9 mouse cellular contexts compared by ENCODE assay signal in genomic region chr7:16298927-16299326, GRCm38 (mm10). TPM values are rescaled to one million over a fixed set of nuclear protein-coding genes. Genes with fewer than 3 reads are reported as not detected.
DNase-seq lines count a peak whose midpoint lies in the region; ATAC-seq and TF ChIP-seq lines count a peak whose summit lies in the region.
"Had no signal": no experiment of that assay in that cellular context is flagged by ENCODE, and none has a peak within 500 bp of the region (broad histone marks: within the 10 kb centered on the region; RNA-seq: fewer than 3 reads in every experiment).

No protein-coding gene starts in this region.

- DNase-seq in layer of hippocampus, adult 2 months (ENCODE audit: low spot score in 2 of 2), result no peak
- DNase-seq in layer of hippocampus, adult 8-10 months (ENCODE audit: low spot score in 2 of 2), result no peak
- peak; percentile 25 for DNase-seq in induced T-regulatory cell, adult 2 months (ENCODE audit: low read depth)
- no peak for DNase-seq in lung, adult 2 months
- DNase-seq in kidney, postnatal 10 days, result no peak

- H3K27ac ChIP-seq in layer of hippocampus, adult 2 months, result peak overlapping the region; percentile 94
- H3K27ac ChIP-seq in forebrain, embryonic 12.5 days, result peak overlapping the region; percentile 74
- H3K27ac ChIP-seq in neural tube, embryonic 15.5 days (replicated peaks), result peak overlapping the region; percentile 80

- H3K36me3 ChIP-seq in forebrain, embryonic 12.5 days (replicated peaks), result no peaks in the 10 kb centered on the region
- H3K36me3 ChIP-seq in neural tube, embryonic 15.5 days, result no peaks in the 10 kb centered on the region

- H3K4me3 ChIP-seq in layer of hippocampus, adult 2 months, result peak overlapping the region; percentile 76
- peak overlapping the region; percentile 47 for H3K4me3 ChIP-seq in forebrain, embryonic 12.5 days (replicated peaks)
- peak overlapping the region; percentile 55 for H3K4me3 ChIP-seq in neural tube, embryonic 15.5 days (replicated peaks)
- H3K4me3 ChIP-seq in lung, adult 2 months (replicated peaks; ENCODE audit: extremely low read depth, low read depth, low read length), result no peak overlapping the region
- H3K4me3 ChIP-seq: erythroblast, embryonic 14.5 days had no signal

- peak overlapping the region; percentile 65 for H3K4me2 ChIP-seq in forebrain, embryonic 12.5 days
- H3K4me2 ChIP-seq in neural tube, embryonic 15.5 days, result peak overlapping the region; percentile 90

- H3K9me3 ChIP-seq in forebrain, embryonic 12.5 days, result no peaks in the 10 kb centered on the region
- H3K9me3 ChIP-seq in neural tube, embryonic 15.5 days (replicated peaks), result no peaks in the 10 kb centered on the region

- no peak for TF ChIP-seq CTCF in layer of hippocampus, adult 2 months (conservative IDR thresholded peaks at IDR 0.05)
- no peak for TF ChIP-seq CTCF in lung, adult 2 months (IDR thresholded peaks at IDR 0.05; ENCODE audit: insufficient read depth, low read length)

- 0 out of 2 replicates have a peak overlapping the region, but pooled peaks have one; percentile 58 for H3K9ac ChIP-seq in forebrain, embryonic 12.5 days
- H3K9ac ChIP-seq in neural tube, embryonic 15.5 days (replicated peaks), result peak overlapping the region; percentile 50

- ATAC-seq in forebrain, embryonic 12.5 days (ENCODE audit: low FRiP score), result no peak
- ATAC-seq in neural tube, embryonic 15.5 days (ENCODE audit: low FRiP score), result no peak

- no peak for TF ChIP-seq POLR2A in lung, adult 2 months (IDR thresholded peaks at IDR 0.05; ENCODE audit: borderline replicate concordance, extremely low read depth, low read depth, low read length)

- WGBS in forebrain, embryonic 12.5 days, result 79% methylated on average over 5 of the region's 5 CpGs
- WGBS in neural tube, embryonic 15.5 days, result 63% methylated on average over 5 of the region's 5 CpGs
- 76% methylated on average over 5 of the region's 5 CpGs for WGBS in lung, adult 2 months

- H3K27me3 ChIP-seq in forebrain, embryonic 12.5 days, result no peaks in the 10 kb centered on the region
- H3K27me3 ChIP-seq in neural tube, embryonic 15.5 days (replicated peaks), result no peaks in the 10 kb centered on the region
- H3K27me3 ChIP-seq: Patski had no signal

- H3K4me1 ChIP-seq in forebrain, embryonic 12.5 days, result peaks cover 37% of the 10 kb centered on the region
- H3K4me1 ChIP-seq in neural tube, embryonic 15.5 days, result peaks cover 48% of the 10 kb centered on the region
- peaks cover 6% of the 10 kb centered on the region; the same call in 1 of the 2 replicates for H3K4me1 ChIP-seq in lung, adult 2 months (ENCODE audit: control insufficient read depth, insufficient read depth, low read length)

RNA-seq across cellular contexts. Expression of gene Bbc3, which starts 9.3 kb away (rescaled TPM):
- total RNA-seq in layer of hippocampus, adult 2 months (2021), result 10 to 100 TPM; 12.5 to 14.9 TPM
- 10 to 100 TPM in 3 of 4 experiments, 1 to 10 TPM in 1; 8.9 to 14.4 (median 10.9) TPM for total RNA-seq in layer of hippocampus, adult 8-10 months (2022)
- polyA plus RNA-seq in forebrain, embryonic 12.5 days (2016; fragmentation: Nextera tagmentation; extraction: Ambion mirVana), result 12.8 and 14.6 TPM in 2 replicates
- polyA plus RNA-seq in neural tube, embryonic 15.5 days (2015; fragmentation: Nextera tagmentation; extraction: Ambion mirVana), result 25.4 and 27.5 TPM in 2 replicates
- 31.8 and 48.2 TPM in 2 replicates for polyA plus RNA-seq in lung, adult 2 months (2012; rRNA removed)

RNA-seq across cellular contexts. Expression of gene Ccdc9, which starts 12.3 kb away (rescaled TPM):
- 10 to 100 TPM; 79.7 to 81.0 TPM for total RNA-seq in layer of hippocampus, adult 2 months (2021)
- total RNA-seq in layer of hippocampus, adult 8-10 months (2022), result 10 to 100 TPM; 72.6 to 88.3 (median 86.3) TPM
- 42.3 and 44.6 TPM in 2 replicates for polyA plus RNA-seq in forebrain, embryonic 12.5 days (2016; fragmentation: Nextera tagmentation; extraction: Ambion mirVana)
- polyA plus RNA-seq in neural tube, embryonic 15.5 days (2015; fragmentation: Nextera tagmentation; extraction: Ambion mirVana), result 23.3 and 24.5 TPM in 2 replicates
- polyA plus RNA-seq in lung, adult 2 months (2012; rRNA removed), result 31.2 and 47.3 TPM in 2 replicates

RNA-seq across cellular contexts. Expression of gene Inafm1, which starts 25.5 kb away (rescaled TPM):
- total RNA-seq in layer of hippocampus, adult 2 months (2021), result 10 to 100 TPM; 32.0 to 35.5 TPM
- total RNA-seq in layer of hippocampus, adult 8-10 months (2022), result 10 to 100 TPM; 30.9 to 39.3 (median 33.1) TPM
- 13.4 and 14.5 TPM in 2 replicates for polyA plus RNA-seq in forebrain, embryonic 12.5 days (2016; fragmentation: Nextera tagmentation; extraction: Ambion mirVana)
- polyA plus RNA-seq in neural tube, embryonic 15.5 days (2015; fragmentation: Nextera tagmentation; extraction: Ambion mirVana), result 56.4 and 66.4 TPM in 2 replicates
- 54.0 and 76.4 TPM in 2 replicates for polyA plus RNA-seq in lung, adult 2 months (2012; rRNA removed)

RNA-seq across cellular contexts. Expression of gene C5ar1, which starts 39.6 kb away (rescaled TPM):
- 1 to 10 TPM in 1 of 2 experiments, under 1 TPM in 1; 0.90 to 2.6 TPM for total RNA-seq in layer of hippocampus, adult 2 months (2021)
- 1 to 10 TPM in 3 of 4 experiments, under 1 TPM in 1; 0.61 to 5.4 (median 3.0) TPM for total RNA-seq in layer of hippocampus, adult 8-10 months (2022)
- polyA plus RNA-seq in forebrain, embryonic 12.5 days (2016; fragmentation: Nextera tagmentation; extraction: Ambion mirVana), result 0.70 and 0.73 TPM in 2 replicates
- 1.7 and 2.7 TPM in 2 replicates for polyA plus RNA-seq in neural tube, embryonic 15.5 days (2015; fragmentation: Nextera tagmentation; extraction: Ambion mirVana)
- polyA plus RNA-seq in lung, adult 2 months (2012; rRNA removed), result 36.1 and 39.2 TPM in 2 replicates
- polyA plus RNA-seq: erythroblast, embryonic 14.5 days; Patski had no signal

RNA-seq across cellular contexts. Expression of gene C5ar2, which starts 55.0 kb away (rescaled TPM):
- total RNA-seq in layer of hippocampus, adult 2 months (2021), result under 1 TPM; 0.39 to 0.59 TPM
- total RNA-seq in layer of hippocampus, adult 8-10 months (2022), result 1 to 10 TPM in 2 of 4 experiments, under 1 TPM in 2; 0.54 to 1.7 (median 1.1) TPM
- not detected in 2 replicates for polyA plus RNA-seq in forebrain, embryonic 12.5 days (2016; fragmentation: Nextera tagmentation; extraction: Ambion mirVana)
- polyA plus RNA-seq in neural tube, embryonic 15.5 days (2015; fragmentation: Nextera tagmentation; extraction: Ambion mirVana), result 0.10 and 0.22 TPM in 2 replicates
- 2.3 and 3.2 TPM in 2 replicates for polyA plus RNA-seq in lung, adult 2 months (2012; rRNA removed)
- polyA plus RNA-seq: Patski had no signal
